Mouse (Mus musculus): ENCODE measurements around the gene Ndufv2.

Ndufv2 gene

GRCm38 (mm10) chr17:66101380-66102330, at the start of gene Ndufv2:
Gene Ndufv2 (minus strand): TSS chr17:66101559.
- DNase-seq (ENCODE audit: extremely low read depth, insufficient read length, low spot score): peak; percentile 96

DNA sequence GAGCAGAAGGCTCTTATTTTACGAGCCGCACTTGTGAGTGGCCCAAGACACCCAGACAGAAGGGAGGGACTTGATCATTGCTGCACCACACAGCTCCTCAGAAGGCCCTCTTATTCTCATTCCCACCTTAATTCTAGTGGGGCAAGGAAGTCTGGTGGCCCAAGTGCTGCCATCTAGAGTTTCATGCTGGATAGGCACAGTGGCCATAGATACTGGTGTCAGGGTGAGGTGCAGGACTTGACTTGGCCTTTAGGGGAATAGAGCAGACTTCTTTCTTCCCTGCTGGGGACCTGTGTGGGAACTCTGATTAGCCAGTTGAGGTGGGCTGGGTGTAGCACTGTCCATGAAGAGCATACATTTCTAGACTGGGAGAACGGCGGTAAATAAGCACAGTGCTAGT, 29.9 kb upstream of the Ndufv2 start:
- no peak for DNase-seq (ENCODE audit: extremely low read depth, insufficient read length, low spot score)

DNA sequence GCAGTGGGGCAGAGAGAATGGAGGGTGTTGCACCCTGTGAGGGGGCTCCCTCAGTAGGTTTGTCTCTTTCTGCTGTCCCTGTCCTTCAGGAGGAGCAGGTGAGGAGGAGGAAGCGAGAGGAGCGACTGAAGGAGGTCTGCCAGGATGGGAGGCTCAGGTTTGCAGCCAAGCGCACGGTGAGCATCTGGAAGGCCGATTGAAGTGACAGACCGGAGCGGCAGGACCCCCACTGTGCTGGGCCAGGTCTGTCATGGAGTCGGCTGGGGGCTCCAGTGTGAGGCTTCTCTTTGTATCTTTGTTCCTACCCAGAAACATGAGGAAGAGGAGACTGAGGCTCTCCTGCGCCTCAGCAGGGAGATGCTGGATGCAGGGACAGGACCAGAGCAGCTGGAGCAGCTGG, 29.0 kb upstream of the Ndufv2 start:
- no peak for DNase-seq (ENCODE audit: extremely low read depth, insufficient read length, low spot score)

DNA sequence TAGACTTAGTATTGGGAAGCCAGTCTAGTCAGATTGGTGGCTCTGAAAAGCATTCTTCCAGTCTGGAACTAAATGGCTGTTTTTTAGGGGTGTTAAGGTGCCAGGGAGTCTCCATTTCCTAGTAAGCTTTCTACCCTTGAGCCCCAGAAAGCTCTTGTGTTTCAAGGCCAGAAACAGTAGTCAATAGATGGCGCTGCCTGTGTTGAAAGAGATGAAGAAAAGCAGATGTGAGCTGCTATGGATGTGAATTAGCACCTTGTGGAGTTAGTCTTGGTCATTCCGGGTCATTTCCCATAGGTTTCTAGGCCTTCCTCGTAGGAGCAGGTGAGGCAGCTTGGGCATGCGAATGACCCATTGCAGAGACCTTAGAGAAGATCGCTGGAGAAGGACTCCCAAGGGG, 23.9 kb upstream of the Ndufv2 start:
- DNase-seq (ENCODE audit: extremely low read depth, insufficient read length, low spot score): no peak

- peak; percentile 43 for DNase-seq (ENCODE audit: extremely low read depth, insufficient read length, low spot score)
These were observed 22.7 kb upstream of the Ndufv2 start for GRCm38 (mm10) chr17:66123816-66124610.

DNA sequence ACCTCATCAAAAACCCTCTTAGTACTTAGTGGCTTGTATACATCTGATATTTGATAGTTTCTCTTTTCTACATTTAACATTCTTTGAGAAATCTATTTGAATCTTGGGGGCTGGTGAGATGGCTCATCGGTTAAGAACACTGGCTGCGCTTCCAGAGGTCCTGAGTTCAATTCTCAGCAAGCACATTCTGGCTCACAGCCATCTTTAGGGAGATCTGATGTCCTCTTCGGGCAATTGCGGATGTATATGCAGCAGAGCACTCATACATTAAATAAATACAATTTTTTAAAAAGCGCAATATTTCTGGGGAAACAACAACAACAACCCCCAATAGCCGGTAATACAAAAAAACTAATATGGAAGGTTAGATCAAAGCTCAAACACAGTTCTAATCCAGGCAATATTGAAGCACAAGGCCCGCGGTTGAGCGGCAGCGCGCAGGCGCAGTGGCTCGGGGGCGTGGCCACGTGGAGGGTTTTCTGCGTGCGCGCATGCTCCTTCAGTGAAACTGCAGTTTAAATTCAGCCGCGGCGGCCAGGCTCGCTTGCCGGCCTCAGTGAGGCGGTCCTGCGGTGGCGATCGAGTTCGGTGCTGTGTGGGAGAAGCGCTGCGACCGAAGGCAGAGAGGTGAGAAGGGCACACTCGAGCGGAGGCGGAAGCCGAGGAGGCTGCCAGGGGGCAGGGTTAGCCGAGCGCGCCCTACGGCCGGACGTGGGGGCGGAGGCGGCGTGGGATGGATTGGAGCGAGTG, 21.9 kb upstream of the Ndufv2 start, which contains the start of gene Ddx11:
Gene Ddx11, plus strand, starts transcription at position 455 of the 750 bp plus-strand sequence.
- DNase-seq (ENCODE audit: extremely low read depth, insufficient read length, low spot score): peak; percentile 98

- DNase-seq (ENCODE audit: extremely low read depth, insufficient read length, low spot score): no peak
These were observed 19.3 kb upstream of the Ndufv2 start for GRCm38 (mm10) chr17:66120701-66121100.

- DNase-seq (ENCODE audit: extremely low read depth, insufficient read length, low spot score): no peak
These were observed 17.6 kb upstream of the Ndufv2 start for GRCm38 (mm10) chr17:66118991-66119390.

DNA sequence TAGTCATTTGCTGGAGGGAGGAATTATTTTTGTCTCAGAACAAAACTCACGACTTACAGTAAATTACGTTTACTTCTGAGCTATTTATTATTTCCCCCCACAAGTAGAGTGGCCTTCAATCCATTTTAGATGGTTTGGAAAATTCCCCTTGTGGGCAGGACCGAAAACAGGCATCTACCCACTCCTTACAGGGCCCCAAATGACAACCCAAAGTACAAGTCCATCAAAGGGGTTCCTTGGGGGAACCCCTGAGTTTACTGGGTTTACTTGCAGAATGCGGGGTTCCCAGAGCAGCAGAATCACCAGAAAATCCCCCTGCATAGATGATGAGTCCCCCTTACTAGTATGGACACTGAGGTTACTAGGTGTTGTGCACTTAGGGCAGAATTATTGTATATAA, 10.8 kb upstream of the Ndufv2 start:
- no peak for DNase-seq (ENCODE audit: extremely low read depth, insufficient read length, low spot score)

DNA sequence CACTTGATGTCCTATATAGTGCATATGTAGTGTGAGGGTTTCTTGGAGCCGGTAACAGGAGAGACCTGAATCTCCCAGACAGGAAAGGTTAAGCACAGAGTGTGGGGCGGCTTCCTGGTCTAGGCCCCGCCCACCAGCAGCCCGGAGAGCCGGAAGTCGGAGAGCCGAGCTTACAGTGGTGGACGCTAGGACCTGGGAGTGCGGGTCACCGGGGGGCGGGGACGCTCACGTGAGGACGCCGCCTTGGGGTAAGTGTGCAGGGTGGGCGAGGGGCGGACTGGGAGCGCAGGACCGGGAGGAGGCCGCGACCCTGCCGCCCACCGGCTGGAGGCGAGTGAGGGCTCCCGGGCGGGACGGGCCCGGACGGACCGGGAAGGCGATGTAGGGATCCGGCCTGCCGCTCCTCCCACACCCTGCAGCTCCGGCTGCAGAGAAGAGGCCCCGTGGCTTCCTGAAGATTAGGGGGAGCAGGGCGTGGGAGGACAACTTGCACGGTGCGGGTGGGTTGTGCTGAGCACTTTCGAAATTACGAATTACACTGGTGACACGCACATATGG, 10.1 kb upstream of the Ndufv2 start, which contains the start of gene Washc1:
Gene Washc1, plus strand, starts transcription at position 144 of the 558 bp plus-strand sequence.
- peak; percentile 93 for DNase-seq (ENCODE audit: extremely low read depth, insufficient read length, low spot score)

- DNase-seq (ENCODE audit: extremely low read depth, insufficient read length, low spot score): peak; percentile 37
These were observed 9.4 kb upstream of the Ndufv2 start for GRCm38 (mm10) chr17:66110746-66111145.

DNA sequence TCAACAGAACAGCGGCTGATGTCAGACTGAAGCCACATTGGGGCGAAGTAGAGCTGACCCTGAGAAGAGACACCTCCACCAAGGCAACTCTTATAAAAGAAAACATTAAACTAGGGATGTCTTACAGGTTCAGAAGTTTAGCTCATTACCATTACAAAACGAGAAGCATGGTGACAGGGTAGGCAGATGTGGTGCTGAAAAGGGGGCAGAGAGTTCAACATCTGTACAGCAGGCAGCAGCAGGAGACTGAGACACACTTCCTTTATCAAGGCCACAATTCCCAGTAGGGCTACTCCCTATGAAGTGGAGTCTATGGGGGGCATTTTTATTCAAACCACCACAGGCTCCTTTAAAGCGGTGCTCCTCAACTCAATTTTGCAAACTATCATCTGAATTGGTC, 6.8 kb upstream of the Ndufv2 start:
- no peak for DNase-seq (ENCODE audit: extremely low read depth, insufficient read length, low spot score)

DNA sequence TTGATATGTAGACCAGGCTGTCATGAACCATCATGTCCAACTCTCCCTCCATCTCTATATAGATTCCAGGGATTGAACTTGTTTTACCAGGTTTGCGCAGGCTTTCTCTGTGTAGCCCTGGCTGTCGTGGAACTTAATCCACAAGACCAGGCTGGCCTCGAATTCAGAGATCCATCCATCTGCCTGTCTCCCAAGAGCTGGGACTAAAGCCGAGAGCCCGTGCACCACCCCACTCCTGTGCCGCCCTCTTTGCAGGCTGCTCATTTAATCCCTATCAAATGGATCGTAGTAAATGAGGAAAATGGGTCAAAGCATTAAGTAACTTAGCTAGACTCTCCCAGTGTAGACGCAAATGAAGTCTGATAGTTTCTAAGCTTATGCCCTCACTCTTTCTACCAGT, 6.1 kb upstream of the Ndufv2 start:
- no peak for DNase-seq (ENCODE audit: extremely low read depth, insufficient read length, low spot score)

GRCm38 (mm10) chr17:66106601-66107267, 5.4 kb upstream of the Ndufv2 start:
- peak; percentile 48 for DNase-seq (ENCODE audit: extremely low read depth, insufficient read length, low spot score)

DNA sequence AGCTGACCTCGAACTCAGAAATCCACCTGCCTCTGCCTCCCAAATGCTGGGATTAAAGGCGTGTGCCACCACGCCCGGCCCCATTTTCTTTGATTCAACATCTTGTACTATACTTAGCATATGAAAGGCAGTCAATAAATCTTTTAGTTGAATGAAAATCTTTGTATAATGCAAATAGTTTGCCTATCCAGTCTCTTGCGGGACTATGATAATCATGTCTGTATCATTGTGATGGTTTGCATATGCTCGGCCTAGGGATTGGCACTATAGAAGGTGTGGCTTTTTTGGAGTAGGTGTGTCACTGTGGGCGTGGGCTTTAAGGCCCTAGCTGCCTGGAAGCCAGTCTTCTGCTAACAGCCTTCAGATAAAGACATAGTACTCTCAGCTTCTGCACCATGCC, 2.7 kb upstream of the Ndufv2 start:
- no peak for DNase-seq (ENCODE audit: extremely low read depth, insufficient read length, low spot score)

DNA sequence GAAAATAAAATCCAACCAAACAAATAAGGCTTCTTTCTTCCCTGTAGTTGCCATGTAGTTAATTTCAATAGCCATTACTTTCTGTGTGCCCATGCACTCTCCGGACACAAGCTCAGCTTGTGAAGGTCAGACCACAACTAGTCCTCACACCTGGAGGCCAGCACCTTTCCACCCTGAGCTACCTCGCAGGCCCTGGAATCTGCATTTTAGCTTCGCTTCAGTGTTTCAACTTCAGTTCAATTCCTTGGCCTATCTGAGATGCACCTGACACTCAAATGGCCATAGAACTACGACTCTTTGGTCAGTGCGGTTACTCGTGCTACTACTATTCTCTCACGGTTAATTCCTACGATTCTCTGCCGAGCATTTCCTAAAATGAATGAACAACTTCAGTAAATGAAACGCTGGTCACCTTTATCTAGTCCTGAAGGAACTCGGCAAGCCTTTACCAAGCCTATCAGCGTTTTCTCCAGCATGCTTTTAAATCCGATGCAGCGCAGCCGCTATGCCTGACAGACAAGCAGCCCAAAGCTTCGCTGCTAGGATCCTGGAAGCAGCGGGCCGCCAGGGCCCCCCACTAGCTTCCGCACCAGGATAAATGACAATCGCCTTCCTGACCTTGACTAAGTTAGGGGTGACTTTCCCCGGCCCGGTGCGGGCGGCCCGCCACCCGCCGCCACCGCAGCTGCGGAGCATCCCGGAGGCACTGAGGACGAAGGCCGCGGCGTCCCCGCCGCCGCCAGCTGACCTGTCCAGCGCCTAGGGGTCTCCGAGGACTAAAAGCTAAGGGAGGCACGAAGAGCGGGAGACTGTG, 586 bp downstream of the Ndufv2 start:
- no peak for DNase-seq (ENCODE audit: extremely low read depth, insufficient read length, low spot score)

- no peak for DNase-seq (ENCODE audit: extremely low read depth, insufficient read length, low spot score)
These were observed 8.7 kb downstream of the Ndufv2 start for GRCm38 (mm10) chr17:66092664-66093063.

DNA sequence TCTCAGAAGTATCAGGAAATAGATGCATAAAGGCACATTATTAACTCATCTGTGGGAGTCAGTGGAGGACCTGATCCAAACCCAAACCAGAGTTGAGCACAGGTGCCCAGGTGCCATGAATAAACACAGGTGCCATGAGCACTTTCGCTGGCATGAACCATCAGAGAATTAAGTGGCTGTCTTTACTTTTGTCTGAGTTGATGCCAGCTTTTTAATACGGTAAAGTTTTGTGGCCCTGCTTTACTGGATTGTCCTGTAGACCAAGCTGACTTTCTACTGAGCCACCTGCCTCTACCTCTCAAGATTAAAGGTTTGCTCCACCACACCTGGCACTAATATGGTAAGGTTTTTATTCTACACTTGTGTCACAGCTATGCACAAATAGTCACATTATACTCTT, 9.3 kb downstream of the Ndufv2 start:
- DNase-seq (ENCODE audit: extremely low read depth, insufficient read length, low spot score): no peak

DNA sequence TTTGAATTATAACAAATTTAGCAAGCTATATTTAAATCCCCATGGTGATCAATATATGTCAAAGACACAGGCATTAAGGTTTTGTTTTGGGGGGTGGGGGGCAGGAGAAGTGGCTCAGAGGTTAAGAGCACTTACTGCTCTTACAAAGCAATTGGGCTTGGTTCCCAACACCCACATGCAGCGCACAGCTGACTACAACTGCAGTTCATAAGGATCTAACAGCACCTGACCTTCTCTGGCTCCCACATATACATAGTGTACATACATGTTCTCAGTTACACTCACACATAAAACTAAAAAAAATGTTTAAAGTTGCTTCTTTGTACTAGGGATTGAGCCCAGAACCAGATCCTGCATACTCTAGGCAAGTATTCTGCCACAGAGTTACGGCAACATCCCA, 10.0 kb downstream of the Ndufv2 start:
- DNase-seq (ENCODE audit: extremely low read depth, insufficient read length, low spot score): no peak

Measured in 3134 (cell line).